Mouse (Mus musculus) adrenal gland, adult 2 months (tissue): ENCODE data around the gene Ces4a. TPM values are rescaled to one million over a fixed set of nuclear protein-coding genes. Genes with fewer than 3 reads are reported as not detected.
"Not testable (repeated sequence)": the region's sequence is repeated elsewhere in the genome, so short reads cannot be mapped to it uniquely, and the experiment has no call there.

Experiments used
- DNase-seq: peaks from one replicate; pipeline ENCODE4 v3.0.0; 2021
- polyA plus RNA-seq: library from polyadenylated mRNA; depleted of rRNA; stranded (reverse); fragments of >200 nt; gene quantifications from 2 replicates; pipeline ENCODE4 v1.2.3, GENCODE M21; 2012; rRNA removed
- total RNA-seq, 2 experiments: library from RNA; stranded (reverse); gene quantifications; 2 replicates each; pipeline ENCODE4 v1.2.3; 2021

The Ces4a gene
- total and polyA plus RNA-seq, 3 experiments, result 0.11 to 0.12 TPM; not detected in 1

GRCm38 (mm10) chr8:105169582-105169981, 38.0 kb downstream of the Ces4a start:
- no peak for DNase-seq

GRCm38 (mm10) chr8:105170041-105170380, 38.4 kb downstream of the Ces4a start:
- no peak for DNase-seq

- DNase-seq, result peak; percentile 99
Observed at GRCm38 (mm10) chr8:105170381-105171115, 38.9 kb downstream of the Ces4a start, which contains the start of gene Cbfb. TSS of gene Cbfb (plus strand) at chr8:105170674.

- peak; percentile 83 for DNase-seq
Observed at GRCm38 (mm10) chr8:105171116-105172002, 39.8 kb downstream of the Ces4a start.

- no peak for DNase-seq
Observed at GRCm38 (mm10) chr8:105172003-105172362, 40.4 kb downstream of the Ces4a start.

- not testable (repeated sequence) for DNase-seq
Observed at GRCm38 (mm10) chr8:105175287-105175686, 43.7 kb downstream of the Ces4a start.

- DNase-seq, result no peak
Observed at GRCm38 (mm10) chr8:105178211-105178800, 46.7 kb downstream of the Ces4a start.

- no peak for DNase-seq
Observed at GRCm38 (mm10) chr8:105182201-105182600, 50.6 kb downstream of the Ces4a start.

- no peak for DNase-seq
Observed at GRCm38 (mm10) chr8:105186467-105187005, 54.9 kb downstream of the Ces4a start.

- DNase-seq, result no peak
Observed at GRCm38 (mm10) chr8:105192182-105192581, 60.6 kb downstream of the Ces4a start.

Other genes with a start within 250 kb of the Ces4a start
- gene Ces2e, start 205.5 kb upstream of the Ces4a start, total RNA-seq, result 1 to 10 TPM; 2.6 to 3.7 TPM
- 2.2 and 2.5 TPM in 2 replicates for gene Ces2e, start 205.5 kb upstream of the Ces4a start, polyA plus RNA-seq
- not detected for gene Ces2f, start 184.4 kb upstream of the Ces4a start, total RNA-seq
- not detected in 2 replicates for gene Ces2f, start 184.4 kb upstream of the Ces4a start, polyA plus RNA-seq
- 1 to 10 TPM; 2.5 to 3.0 TPM for gene Ces2g, start 170.1 kb upstream of the Ces4a start, total RNA-seq
- 0.73 and 0.75 TPM in 2 replicates for gene Ces2g, start 170.1 kb upstream of the Ces4a start, polyA plus RNA-seq
- gene Ces2h, start 130.9 kb upstream of the Ces4a start, total RNA-seq, result under 1 TPM in 1 of 2 experiments, not detected in 1; 0.12 TPM
- gene Ces2h, start 130.9 kb upstream of the Ces4a start, polyA plus RNA-seq, result not detected in 2 replicates
- 1 to 10 TPM in 1 of 2 experiments, under 1 TPM in 1; 0.59 to 3.4 TPM for gene Ces3a, start 83.2 kb upstream of the Ces4a start, total RNA-seq
- 0.63 TPM in 1 of 2 replicates, not detected in the other for gene Ces3a, start 83.2 kb upstream of the Ces4a start, polyA plus RNA-seq
- gene Ces3b, start 48.0 kb upstream of the Ces4a start, total RNA-seq, result 1 to 10 TPM in 1 of 2 experiments, not detected in 1; 2.0 TPM
- gene Ces3b, start 48.0 kb upstream of the Ces4a start, polyA plus RNA-seq, result not detected in 2 replicates
- 10 to 100 TPM; 68.2 to 80.0 TPM for gene Cbfb, start 38.9 kb downstream of the Ces4a start, total RNA-seq
- gene Cbfb, start 38.9 kb downstream of the Ces4a start, polyA plus RNA-seq, result 9.3 and 14.3 TPM in 2 replicates
- 10 to 100 TPM; 20.9 to 30.6 TPM for gene D230025D16Rik, start 93.3 kb downstream of the Ces4a start, total RNA-seq
- 19.3 and 21.5 TPM in 2 replicates for gene D230025D16Rik, start 93.3 kb downstream of the Ces4a start, polyA plus RNA-seq
- gene B3gnt9, start 123.4 kb downstream of the Ces4a start, total RNA-seq, result 1 to 10 TPM; 3.1 to 5.0 TPM
- 15.2 and 28.9 TPM in 2 replicates for gene B3gnt9, start 123.4 kb downstream of the Ces4a start, polyA plus RNA-seq
- 10 to 100 TPM; 11.7 to 12.4 TPM for gene Tradd, start 132.8 kb downstream of the Ces4a start, total RNA-seq
- gene Tradd, start 132.8 kb downstream of the Ces4a start, polyA plus RNA-seq, result 26.3 and 26.5 TPM in 2 replicates
- 1 to 10 TPM; 3.3 to 4.0 TPM for gene Fbxl8, start 132.8 kb downstream of the Ces4a start, total RNA-seq
- gene Fbxl8, start 132.8 kb downstream of the Ces4a start, polyA plus RNA-seq, result 10.4 and 11.5 TPM in 2 replicates
- gene Hsf4, start 138.0 kb downstream of the Ces4a start, total RNA-seq, result 1 to 10 TPM; 2.3 TPM
- gene Hsf4, start 138.0 kb downstream of the Ces4a start, polyA plus RNA-seq, result 1.8 and 2.3 TPM in 2 replicates
- 10 to 100 TPM in 1 of 2 experiments, 1 to 10 TPM in 1; 6.2 to 10.3 TPM for gene Nol3, start 144.3 kb downstream of the Ces4a start, total RNA-seq
- 4.4 and 5.3 TPM in 2 replicates for gene Nol3, start 144.3 kb downstream of the Ces4a start, polyA plus RNA-seq
- gene 4931428F04Rik, start 158.1 kb downstream of the Ces4a start, total RNA-seq, result 1 to 10 TPM; 1.8 to 3.4 TPM
- 3.4 and 4.1 TPM in 2 replicates for gene 4931428F04Rik, start 158.1 kb downstream of the Ces4a start, polyA plus RNA-seq
- gene Exoc3l, start 164.3 kb downstream of the Ces4a start, total RNA-seq, result 10 to 100 TPM; 13.3 to 28.4 TPM
- gene Exoc3l, start 164.3 kb downstream of the Ces4a start, polyA plus RNA-seq, result 34.8 and 55.8 TPM in 2 replicates
- 10 to 100 TPM; 35.9 to 47.0 TPM for gene E2f4, start 165.9 kb downstream of the Ces4a start, total RNA-seq
- 94.8 and 108 TPM in 2 replicates for gene E2f4, start 165.9 kb downstream of the Ces4a start, polyA plus RNA-seq
- 1 to 10 TPM; 5.3 to 6.5 TPM for gene Elmo3, start 173.8 kb downstream of the Ces4a start, total RNA-seq
- gene Elmo3, start 173.8 kb downstream of the Ces4a start, polyA plus RNA-seq, result 14.2 and 15.4 TPM in 2 replicates
- 1 to 10 TPM; 4.3 to 4.4 TPM for gene Lrrc29, start 194.5 kb downstream of the Ces4a start, total RNA-seq
- gene Lrrc29, start 194.5 kb downstream of the Ces4a start, polyA plus RNA-seq, result 8.8 and 11.1 TPM in 2 replicates
- 10 to 100 TPM; 53.7 to 71.4 TPM for gene Tmem208, start 194.6 kb downstream of the Ces4a start, total RNA-seq
- 82.8 and 84.1 TPM in 2 replicates for gene Tmem208, start 194.6 kb downstream of the Ces4a start, polyA plus RNA-seq
- gene Fhod1, start 216.2 kb downstream of the Ces4a start, total RNA-seq, result 10 to 100 TPM in 1 of 2 experiments, 1 to 10 TPM in 1; 7.6 to 16.5 TPM
- 16.3 and 21.1 TPM in 2 replicates for gene Fhod1, start 216.2 kb downstream of the Ces4a start, polyA plus RNA-seq
- gene Slc9a5, start 217.0 kb downstream of the Ces4a start, total RNA-seq, result under 1 TPM; 0.55 to 0.86 TPM
- gene Slc9a5, start 217.0 kb downstream of the Ces4a start, polyA plus RNA-seq, result 3.3 and 4.1 TPM in 2 replicates
- gene Plekhg4, start 241.5 kb downstream of the Ces4a start, total RNA-seq, result under 1 TPM; 0.35 to 0.52 TPM
- gene Plekhg4, start 241.5 kb downstream of the Ces4a start, polyA plus RNA-seq, result 0.20 and 0.58 TPM in 2 replicates